Mouse (Mus musculus) spleen, postnatal 10 days (tissue): ENCODE measurements around the gene Sycn.

Experiments used
- DNase-seq, 2 experiments: peaks; one replicate each; pipeline ENCODE4 v3.0.0; 2021 to 2022; ENCODE audit warnings: low spot score in 2 of 2

Sycn gene

DNA sequence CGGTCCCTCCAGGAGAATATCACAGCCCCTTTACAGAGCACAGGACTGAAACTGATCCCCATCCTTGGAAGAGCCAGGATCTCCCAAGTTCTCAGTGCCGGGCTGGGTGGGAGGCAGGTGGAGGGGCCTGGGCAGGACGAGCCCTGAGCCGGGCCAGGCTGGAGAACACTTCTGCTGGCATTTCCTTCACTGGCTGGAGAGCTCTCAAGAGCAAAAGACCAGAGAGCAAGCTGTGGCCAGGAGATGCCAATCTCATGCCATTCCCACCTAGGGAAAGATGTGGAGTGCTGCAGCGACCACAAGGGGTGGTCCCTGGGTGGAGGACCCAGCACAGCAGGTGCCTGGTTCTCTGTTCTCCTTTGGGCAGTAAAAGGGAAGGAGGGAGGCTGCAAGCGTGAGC, 44.3 kb downstream of the Sycn start:
- no peak for DNase-seq

DNA sequence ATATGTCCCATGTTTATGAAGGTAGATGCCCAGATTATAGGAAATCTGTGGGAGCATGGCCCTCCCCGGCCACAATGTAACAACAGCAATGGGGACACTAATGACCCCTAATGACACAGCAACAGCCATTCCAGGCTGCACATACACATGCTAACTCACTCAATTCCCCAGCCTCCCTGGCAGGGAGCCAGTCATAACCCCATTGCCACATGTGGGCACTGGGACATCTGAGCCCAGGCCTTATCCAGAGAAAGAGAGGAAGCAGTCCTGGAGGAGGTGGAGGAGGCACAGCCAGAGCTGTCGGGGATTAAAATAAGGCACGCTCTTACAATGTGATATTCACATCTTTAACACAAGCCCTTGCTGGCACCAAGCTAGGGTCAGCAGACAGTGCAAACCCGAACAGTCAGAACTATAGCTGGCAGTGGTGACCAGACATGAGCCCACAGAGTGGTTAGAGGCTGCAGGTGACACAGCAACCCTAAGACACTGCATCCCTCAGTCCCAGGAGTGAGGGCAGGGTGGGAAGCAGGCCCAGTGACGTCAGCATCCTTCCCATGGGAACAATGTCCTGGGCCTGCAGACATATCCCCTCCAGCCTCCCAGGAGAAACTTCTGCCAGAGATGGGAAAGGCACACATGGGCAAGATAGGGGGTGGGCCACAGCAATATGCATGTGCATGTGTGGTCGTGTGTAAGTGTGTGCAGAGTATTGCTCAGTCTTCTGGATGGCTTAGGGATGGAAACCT, 46.2 kb downstream of the Sycn start:
- DNase-seq = no peak

DNA sequence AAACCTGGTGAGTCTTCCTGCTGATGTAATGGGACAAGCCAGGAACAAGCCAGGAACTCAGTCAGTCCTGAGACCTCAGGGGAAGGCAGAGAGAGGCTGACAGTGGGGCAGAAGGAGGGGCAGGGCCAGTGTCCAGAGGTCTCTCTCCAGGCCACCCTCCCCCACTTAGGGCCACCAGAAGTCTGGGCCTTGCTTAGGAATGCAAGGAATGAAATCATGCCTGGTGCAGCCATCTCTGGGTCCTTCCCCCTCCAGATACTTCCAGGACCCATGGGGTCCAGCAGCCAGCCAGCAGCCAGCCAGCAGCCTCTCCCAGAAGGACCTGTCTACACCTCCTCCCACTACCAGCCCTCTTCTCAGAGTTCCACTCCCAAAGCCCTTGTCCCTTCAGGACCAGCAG, 47.0 kb downstream of the Sycn start:
- DNase-seq = no peak
